Comparison of ENCODE assay signal across 16 mouse cellular contexts in the genomic region with DNA sequence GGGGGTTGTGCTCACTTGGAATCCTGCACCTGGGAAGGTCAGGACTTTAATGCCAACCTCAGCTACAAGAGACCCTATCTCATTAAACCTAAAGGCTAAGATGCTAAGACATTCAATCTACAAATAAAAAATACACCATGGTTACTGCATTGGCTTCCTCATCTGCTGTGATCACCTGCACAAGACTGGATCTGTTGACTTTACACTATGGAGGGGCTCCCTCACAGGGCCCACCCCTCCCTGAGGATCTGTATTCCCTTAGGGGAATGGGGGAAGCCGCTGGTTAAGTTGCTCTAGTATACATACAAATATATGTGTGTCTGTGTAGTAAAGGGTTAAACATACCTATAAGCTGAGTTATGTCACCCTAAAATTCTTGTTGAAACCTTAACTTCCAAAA. TPM values are rescaled to one million over a fixed set of nuclear protein-coding genes. Genes with fewer than 3 reads are reported as not detected.
DNase-seq lines count a peak whose midpoint lies in the region; TF ChIP-seq lines count a peak whose summit lies in the region.
"Had no signal": no experiment of that assay in that cellular context is flagged by ENCODE, and none has a peak within 500 bp of the region (broad histone marks: within the 10 kb centered on the region; RNA-seq: fewer than 3 reads in every experiment).

No protein-coding gene starts in this region.

- no peak for TF ChIP-seq EP300 in MEL (IDR thresholded peaks at IDR 0.05; ENCODE audit: low read depth in 1 of 2, low read length in 2 of 2)

- peaks cover 0 to 3% of the 10 kb centered on the region in 2 experiments; a peak in 1 of 4 replicates for H3K4me1 ChIP-seq in MEL (ENCODE audit: control insufficient read depth in 1 of 2, insufficient read depth in 2 of 2, low read length in 2 of 2)

- TF ChIP-seq RAD21 in MEL (IDR thresholded peaks at IDR 0.05; ENCODE audit: low read depth, low read length), result no peak

- no peak overlapping the region for H3K27ac ChIP-seq in MEL (ENCODE audit: control insufficient read depth, low read depth, low read length)

- no peaks in the 10 kb centered on the region for H3K9me3 ChIP-seq in MEL (replicated peaks; ENCODE audit: insufficient read depth, low read length)
- H3K9me3 ChIP-seq: G1E had no signal

- no peak overlapping the region for H3K9ac ChIP-seq in MEL (ENCODE audit: control insufficient read depth, low read depth, low read length, poor library complexity, severe bottlenecking)

- H3K36me3 ChIP-seq in MEL (ENCODE audit: control insufficient read depth in 1 of 2, insufficient read depth in 2 of 2, low read length in 2 of 2), result peaks cover 8 to 14% of the 10 kb centered on the region in 2 experiments

- peaks cover 2% of the 10 kb centered on the region; the same call in 1 of the 2 replicates for H3K79me2 ChIP-seq in MEL (ENCODE audit: control insufficient read depth, insufficient read depth, low read length, poor library complexity)

- no peaks in the 10 kb centered on the region for H3K27me3 ChIP-seq in MEL (ENCODE audit: control insufficient read depth in 1 of 2, insufficient read depth in 2 of 2, low read length in 2 of 2)
- H3K27me3 ChIP-seq: CH12.LX had no signal

- peak in 1 of 2 experiments; percentile 11; a peak in 1 of 4 replicates for TF ChIP-seq POLR2A in MEL (IDR thresholded peaks at IDR 0.05; ENCODE audit: control insufficient read depth in 1 of 2, insufficient read depth in 1 of 2, low read depth in 1 of 2, low read length in 2 of 2, poor library complexity in 1 of 2)

- H3K4me3 ChIP-seq in MEL (ENCODE audit: control insufficient read depth in 1 of 2, insufficient read depth in 1 of 2, low read depth in 2 of 2, low read length in 2 of 2), result no peak overlapping the region

- peak; percentile 47 for DNase-seq in MEL (ENCODE audit: low read depth, low spot score)
- no peak for DNase-seq in right cerebral cortex, adult 18-20 months
- DNase-seq: adrenal gland, adult 2 months; adrenal gland, adult 8-10 months; adrenal gland, postnatal 10 days; adrenal gland, postnatal 14 days; adrenal gland, postnatal 25 days; adrenal gland, postnatal 36 days; B cell, adult 2 months; cerebellum, adult 11 months; cerebellum, adult 11-12 months; cerebellum, adult 18-20 months; cerebellum, adult 2 months; cerebellum, adult 8-10 months had no signal

- no peak for TF ChIP-seq CTCF in MEL (IDR thresholded peaks at IDR 0.05 in 2 of 3, conservative IDR thresholded peaks at IDR 0.05 in 1 of 3; ENCODE audit: control insufficient read depth in 1 of 3, insufficient read depth in 1 of 3, low read depth in 2 of 3, low read length in 3 of 3, poor library complexity in 1 of 3, severe bottlenecking in 1 of 3)

TF ChIP-seq in MEL, 35 proteins besides CTCF, POLR2A, EP300 and RAD21:
- TF ChIP-seq MYC (IDR thresholded peaks at IDR 0.05; ENCODE audit: low read depth, low read length) (0 out of 2 replicates have a peak, but pooled peaks have one; percentile 25), ZNF384 (IDR thresholded peaks at IDR 0.05; ENCODE audit: low read depth, low read length) (no peak), RCOR1 (IDR thresholded peaks at IDR 0.05; ENCODE audit: low read depth, low read length) (0 out of 2 replicates have a peak, but pooled peaks have one; percentile 9), MEF2A (IDR thresholded peaks at IDR 0.05; ENCODE audit: extremely low read depth, insufficient replicate concordance, low read depth, low read length, poor library complexity, severe bottlenecking) (no peak), TBP (IDR thresholded peaks at IDR 0.05; ENCODE audit: low read depth, low read length) (no peak), POLR2AphosphoS2 (IDR thresholded peaks at IDR 0.05; ENCODE audit: low read length) (peak; percentile 74; the same call in 1 of the 2 replicates), UBTF (IDR thresholded peaks at IDR 0.05; ENCODE audit: borderline replicate concordance, insufficient read depth, low read depth, low read length) (no peak), ZMIZ1 (IDR thresholded peaks at IDR 0.05; ENCODE audit: low read depth, low read length) (0 out of 2 replicates have a peak, but pooled peaks have one; percentile 52), SIN3A (IDR thresholded peaks at IDR 0.05; ENCODE audit: low read length) (no peak), NELFE (IDR thresholded peaks at IDR 0.05; ENCODE audit: low read depth, low read length) (0 out of 2 replicates have a peak, but pooled peaks have one; percentile 27)

RNA-seq across cellular contexts. Expression of a gene that starts 15.0 kb away (rescaled TPM):
- 43.8 and 44.4 TPM in 2 replicates for total RNA-seq in MEL (2012; rRNA removed)
- polyA plus RNA-seq in MEL (2012; ENCODE audit: insufficient read depth in 1 of 2, insufficient read length in 2 of 2, low read depth in 1 of 2, low replicate concordance in 2 of 2, missing spikeins in 1 of 2), result 10 to 100 TPM; 39.1 to 65.0 TPM

RNA-seq across cellular contexts. Expression of a gene that starts 15.2 kb away (rescaled TPM):
- 15.6 and 17.8 TPM in 2 replicates for total RNA-seq in MEL (2012; rRNA removed)
- polyA plus RNA-seq in MEL (2012; ENCODE audit: insufficient read depth in 1 of 2, insufficient read length in 2 of 2, low read depth in 1 of 2, low replicate concordance in 2 of 2, missing spikeins in 1 of 2), result 10 to 100 TPM in 1 of 2 experiments, not detected in 1; 12.5 TPM

RNA-seq across cellular contexts. Expression of a gene that starts 24.1 kb away (rescaled TPM):
- total RNA-seq in MEL (2012; rRNA removed), result 32.3 and 38.2 TPM in 2 replicates
- polyA plus RNA-seq in MEL (2012; ENCODE audit: insufficient read depth in 1 of 2, insufficient read length in 2 of 2, low read depth in 1 of 2, low replicate concordance in 2 of 2, missing spikeins in 1 of 2), result 100 to 1,000 TPM in 1 of 2 experiments, 10 to 100 TPM in 1; 50.0 to 136 TPM
